Mouse (Mus musculus): Measurements from ENCODE around the gene Ccdc6. TPM values are rescaled to one million over a fixed set of nuclear protein-coding genes. Genes with fewer than 3 reads are reported as not detected.
A peak's percentile ranks its signal among the peaks of the same experiment; 100 is the strongest.

Ccdc6 gene
- total and polyA plus RNA-seq, 2 experiments = 8.4 to 10.7 TPM

DNA sequence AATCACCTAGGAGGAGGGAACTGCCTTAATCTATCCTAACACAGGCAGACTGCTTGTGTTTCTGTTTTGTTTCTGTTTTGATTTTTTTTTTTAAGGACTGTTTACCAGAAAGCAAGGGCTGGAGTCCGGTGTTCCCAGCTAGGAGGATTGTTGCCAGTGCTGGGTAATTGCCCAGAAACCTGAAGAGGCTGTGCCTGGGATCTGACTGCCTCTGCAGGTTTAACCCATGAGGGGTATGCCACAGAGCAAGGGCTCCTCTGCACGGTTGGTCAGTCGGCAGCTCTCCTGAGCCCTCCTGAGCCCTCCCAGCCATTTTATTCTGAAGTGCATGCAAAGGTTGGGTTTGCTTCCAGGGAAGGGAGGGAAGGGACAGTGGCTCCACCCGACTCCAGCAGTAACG, 66.8 kb downstream of the Ccdc6 start:
- DNase-seq (ENCODE audit: extremely low read depth, low read depth, low spot score) = peak; percentile 70
- TF ChIP-seq POLR2A (IDR thresholded peaks at IDR 0.05; ENCODE audit: extremely low read depth, insufficient read depth, low read length) = no peak
- TF ChIP-seq CTCF (IDR thresholded peaks at IDR 0.05; ENCODE audit: low read depth, low read length) = no peak
- Histone ChIP-seq H3K4me3 (ENCODE audit: insufficient read depth, low read depth, low read length) (no peak overlapping the region), H3K4me1 (ENCODE audit: control insufficient read depth, insufficient read depth, low read length) (no peaks in the 10 kb centered on the region), H3K79me2 (ENCODE audit: control insufficient read depth, insufficient read depth, low read length) (no peaks in the 10 kb centered on the region), H3K9ac (ENCODE audit: low read depth, low read length) (no peak overlapping the region), H3K27ac (replicated peaks; ENCODE audit: insufficient read depth, low read depth, low read length) (no peak overlapping the region), H3K27me3 (ENCODE audit: control insufficient read depth, insufficient read depth, low read length) (no peaks in the 10 kb centered on the region), H3K36me3 (ENCODE audit: control insufficient read depth, insufficient read depth, low read length) (peaks cover 11% of the 10 kb centered on the region)
- 57% methylated on average over 5 of the region's 5 CpGs for WGBS

- Histone ChIP-seq H3K4me3 (ENCODE audit: insufficient read depth, low read depth, low read length) (no peak overlapping the region), H3K4me1 (ENCODE audit: control insufficient read depth, insufficient read depth, low read length) (no peaks in the 10 kb centered on the region), H3K79me2 (ENCODE audit: control insufficient read depth, insufficient read depth, low read length) (no peaks in the 10 kb centered on the region), H3K36me3 (ENCODE audit: control insufficient read depth, insufficient read depth, low read length) (peaks cover 13% of the 10 kb centered on the region), H3K27me3 (ENCODE audit: control insufficient read depth, insufficient read depth, low read length) (no peaks in the 10 kb centered on the region), H3K27ac (replicated peaks; ENCODE audit: insufficient read depth, low read depth, low read length) (no peak overlapping the region), H3K9ac (ENCODE audit: low read depth, low read length) (no peak overlapping the region)
- no peak for DNase-seq (ENCODE audit: extremely low read depth, low read depth, low spot score)
- TF ChIP-seq POLR2A (IDR thresholded peaks at IDR 0.05; ENCODE audit: extremely low read depth, insufficient read depth, low read length) = no peak
- peak; percentile 38; the same call in 1 of the 2 replicates for TF ChIP-seq CTCF (IDR thresholded peaks at IDR 0.05; ENCODE audit: low read depth, low read length)
- 85% methylated on average over 6 of the region's 6 CpGs for WGBS
Measured at GRCm38 (mm10) chr10:70165877-70166276, 69.0 kb downstream of the Ccdc6 start.

DNA sequence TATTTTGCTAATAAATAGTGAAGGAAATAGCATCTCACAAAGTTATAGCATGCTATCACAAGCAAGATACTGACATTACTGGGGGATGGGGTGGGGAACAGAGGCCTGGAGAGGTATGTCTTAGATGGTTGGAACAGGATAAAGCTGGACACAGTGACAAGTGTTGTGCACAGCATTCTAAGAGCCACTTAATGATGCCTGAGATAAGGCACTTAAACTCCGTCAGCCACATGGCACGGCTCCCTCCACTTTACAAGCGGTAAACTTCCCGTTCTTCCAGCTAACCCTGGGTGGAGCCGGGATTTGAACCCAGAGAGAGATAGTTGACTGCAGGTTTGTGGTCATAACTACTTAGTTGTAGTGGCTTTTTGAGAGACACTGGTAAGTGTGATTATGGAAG, 69.5 kb downstream of the Ccdc6 start:
- H3K27me3 ChIP-seq (ENCODE audit: control insufficient read depth, insufficient read depth, low read length) = no peaks in the 10 kb centered on the region
- WGBS = 97% methylated on average over 5 of the region's 5 CpGs
- H3K79me2 ChIP-seq (ENCODE audit: control insufficient read depth, insufficient read depth, low read length) = no peaks in the 10 kb centered on the region
- no peak for DNase-seq (ENCODE audit: extremely low read depth, low read depth, low spot score)
- H3K9ac ChIP-seq (ENCODE audit: low read depth, low read length) = no peak overlapping the region
- H3K27ac ChIP-seq (replicated peaks; ENCODE audit: insufficient read depth, low read depth, low read length) = no peak overlapping the region
- peaks cover 13% of the 10 kb centered on the region for H3K36me3 ChIP-seq (ENCODE audit: control insufficient read depth, insufficient read depth, low read length)
- TF ChIP-seq CTCF (IDR thresholded peaks at IDR 0.05; ENCODE audit: low read depth, low read length) = no peak
- no peak for TF ChIP-seq POLR2A (IDR thresholded peaks at IDR 0.05; ENCODE audit: extremely low read depth, insufficient read depth, low read length)
- no peak overlapping the region for H3K4me3 ChIP-seq (ENCODE audit: insufficient read depth, low read depth, low read length)
- H3K4me1 ChIP-seq (ENCODE audit: control insufficient read depth, insufficient read depth, low read length) = no peaks in the 10 kb centered on the region

GRCm38 (mm10) chr10:70167625-70168024, 70.7 kb downstream of the Ccdc6 start:
- DNase-seq (ENCODE audit: extremely low read depth, low read depth, low spot score) = no peak
- H3K9ac ChIP-seq (ENCODE audit: low read depth, low read length) = no peak overlapping the region
- WGBS = 78% methylated on average over 11 of the region's 11 CpGs
- TF ChIP-seq CTCF (IDR thresholded peaks at IDR 0.05; ENCODE audit: low read depth, low read length) (no peak), POLR2A (IDR thresholded peaks at IDR 0.05; ENCODE audit: extremely low read depth, insufficient read depth, low read length) (no peak)
- H3K36me3 ChIP-seq (ENCODE audit: control insufficient read depth, insufficient read depth, low read length) = peaks cover 13% of the 10 kb centered on the region
- H3K4me3 ChIP-seq (ENCODE audit: insufficient read depth, low read depth, low read length) = no peak overlapping the region
- H3K27me3 ChIP-seq (ENCODE audit: control insufficient read depth, insufficient read depth, low read length) = no peaks in the 10 kb centered on the region
- H3K27ac ChIP-seq (replicated peaks; ENCODE audit: insufficient read depth, low read depth, low read length) = no peak overlapping the region
- H3K79me2 ChIP-seq (ENCODE audit: control insufficient read depth, insufficient read depth, low read length) = no peaks in the 10 kb centered on the region
- H3K4me1 ChIP-seq (ENCODE audit: control insufficient read depth, insufficient read depth, low read length) = no peaks in the 10 kb centered on the region

- TF ChIP-seq CTCF (IDR thresholded peaks at IDR 0.05; ENCODE audit: low read depth, low read length) = no peak
- no peak for TF ChIP-seq POLR2A (IDR thresholded peaks at IDR 0.05; ENCODE audit: extremely low read depth, insufficient read depth, low read length)
Measured at GRCm38 (mm10) chr10:70168396-70168795, 71.5 kb downstream of the Ccdc6 start.

DNA sequence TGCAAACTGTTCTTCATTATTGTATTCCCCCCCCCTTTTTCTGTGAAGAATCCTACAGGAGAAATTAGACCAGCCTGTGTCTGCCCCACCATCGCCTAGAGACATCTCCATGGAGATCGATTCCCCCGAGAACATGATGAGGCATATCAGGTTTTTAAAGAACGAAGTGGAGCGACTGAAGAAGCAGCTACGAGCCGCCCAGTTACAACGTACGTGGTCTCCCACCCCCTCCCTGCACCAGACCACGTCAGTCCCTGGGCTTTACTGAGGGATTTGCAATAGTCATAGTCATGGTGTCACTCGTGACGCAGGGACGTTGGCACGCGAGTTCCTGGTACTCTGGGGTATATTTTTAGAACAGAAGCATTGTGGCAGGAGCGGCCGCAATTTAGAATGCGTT, 72.1 kb downstream of the Ccdc6 start:
- H3K27me3 ChIP-seq (ENCODE audit: control insufficient read depth, insufficient read depth, low read length) = no peaks in the 10 kb centered on the region
- TF ChIP-seq POLR2A (IDR thresholded peaks at IDR 0.05; ENCODE audit: extremely low read depth, insufficient read depth, low read length) (no peak), CTCF (IDR thresholded peaks at IDR 0.05; ENCODE audit: low read depth, low read length) (no peak)
- H3K79me2 ChIP-seq (ENCODE audit: control insufficient read depth, insufficient read depth, low read length) = no peaks in the 10 kb centered on the region
- WGBS = 97% methylated on average over 18 of the region's 18 CpGs
- H3K4me3 ChIP-seq (ENCODE audit: insufficient read depth, low read depth, low read length) = no peak overlapping the region
- H3K36me3 ChIP-seq (ENCODE audit: control insufficient read depth, insufficient read depth, low read length) = peaks cover 13% of the 10 kb centered on the region
- H3K27ac ChIP-seq (replicated peaks; ENCODE audit: insufficient read depth, low read depth, low read length) = no peak overlapping the region
- no peaks in the 10 kb centered on the region for H3K4me1 ChIP-seq (ENCODE audit: control insufficient read depth, insufficient read depth, low read length)
- H3K9ac ChIP-seq (ENCODE audit: low read depth, low read length) = no peak overlapping the region
- DNase-seq (ENCODE audit: extremely low read depth, low read depth, low spot score) = no peak

More at GRCm38 (mm10) chr10:70168396-70168795, 71.5 kb downstream of the Ccdc6 start:
- H3K4me3 ChIP-seq (ENCODE audit: insufficient read depth, low read depth, low read length) = no peak overlapping the region
- no peak for DNase-seq (ENCODE audit: extremely low read depth, low read depth, low spot score)
- no peaks in the 10 kb centered on the region for H3K27me3 ChIP-seq (ENCODE audit: control insufficient read depth, insufficient read depth, low read length)
- H3K4me1 ChIP-seq (ENCODE audit: control insufficient read depth, insufficient read depth, low read length) = no peaks in the 10 kb centered on the region
- no peak overlapping the region for H3K27ac ChIP-seq (replicated peaks; ENCODE audit: insufficient read depth, low read depth, low read length)
- peaks cover 13% of the 10 kb centered on the region for H3K36me3 ChIP-seq (ENCODE audit: control insufficient read depth, insufficient read depth, low read length)
- no peak overlapping the region for H3K9ac ChIP-seq (ENCODE audit: low read depth, low read length)
- H3K79me2 ChIP-seq (ENCODE audit: control insufficient read depth, insufficient read depth, low read length) = no peaks in the 10 kb centered on the region
- 84% methylated on average over 13 of the region's 13 CpGs for WGBS
